ENCODE assay signal across 12 mouse cellular contexts in the genomic region with DNA sequence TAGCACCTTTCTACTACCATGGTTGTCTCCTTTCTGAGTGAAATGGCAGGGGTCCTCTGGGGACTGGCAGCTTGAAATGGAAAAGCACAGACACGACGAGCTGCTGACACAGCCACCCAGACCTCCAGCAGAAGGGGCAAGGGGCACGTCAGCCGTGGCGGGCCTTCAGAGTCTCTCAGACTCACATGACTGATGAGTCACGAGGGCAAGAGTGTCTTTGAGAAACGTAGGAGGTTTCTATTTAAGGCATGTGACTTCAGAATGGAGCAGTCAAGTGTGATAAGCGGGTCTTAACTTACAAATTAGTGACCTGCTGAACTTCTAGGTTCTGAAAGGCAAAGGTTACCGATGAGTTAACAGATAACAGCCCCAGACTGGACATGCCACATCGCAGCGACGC. TPM values are rescaled to one million over a fixed set of nuclear protein-coding genes. Genes with fewer than 3 reads are reported as not detected.
DNase-seq lines count a peak whose midpoint lies in the region; ATAC-seq lines count a peak whose summit lies in the region.
"Had no signal": no experiment of that assay in that cellular context is flagged by ENCODE, and none has a peak within 500 bp of the region (broad histone marks: within the 10 kb centered on the region; RNA-seq: fewer than 3 reads in every experiment).

No protein-coding gene starts in this region.

- H3K27me3 ChIP-seq in forebrain, embryonic 10.5 days (ENCODE audit: poor library complexity, severe bottlenecking) = no peaks in the 10 kb centered on the region
- H3K27me3 ChIP-seq in forebrain, embryonic 16.5 days (replicated peaks; ENCODE audit: control insufficient read depth, insufficient read depth, low read length) = no peaks in the 10 kb centered on the region
- peaks cover 2% of the 10 kb centered on the region; the same call in 1 of the 2 replicates for H3K27me3 ChIP-seq in kidney, embryonic 15.5 days
- H3K27me3 ChIP-seq in embryonic facial prominence, embryonic 10.5 days (replicated peaks; ENCODE audit: low read depth, poor library complexity, severe bottlenecking) = no peaks in the 10 kb centered on the region
- H3K27me3 ChIP-seq in neural tube, embryonic 15.5 days (replicated peaks) = no peaks in the 10 kb centered on the region
- H3K27me3 ChIP-seq: liver, embryonic 13.5 days had no signal

- 68% methylated on average over 12 of the region's 12 CpGs for WGBS in forebrain, embryonic 10.5 days
- WGBS in forebrain, embryonic 16.5 days = 81% methylated on average over 12 of the region's 12 CpGs
- WGBS in kidney, embryonic 15.5 days = 22% methylated on average over 12 of the region's 12 CpGs
- WGBS in embryonic facial prominence, embryonic 10.5 days = 40% methylated on average over 12 of the region's 12 CpGs
- 54% methylated on average over 12 of the region's 12 CpGs for WGBS in neural tube, embryonic 15.5 days

- no peak for ATAC-seq in forebrain, embryonic 16.5 days
- ATAC-seq in kidney, embryonic 15.5 days (replicated peaks; ENCODE audit: low FRiP score) = no peak
- ATAC-seq in neural tube, embryonic 15.5 days (ENCODE audit: low FRiP score) = no peak

- peaks cover 31% of the 10 kb centered on the region for H3K4me1 ChIP-seq in forebrain, embryonic 10.5 days
- peaks cover 19% of the 10 kb centered on the region for H3K4me1 ChIP-seq in forebrain, embryonic 16.5 days (replicated peaks; ENCODE audit: control insufficient read depth, insufficient read depth, low read length)
- peaks cover 23% of the 10 kb centered on the region for H3K4me1 ChIP-seq in kidney, embryonic 15.5 days
- H3K4me1 ChIP-seq in embryonic facial prominence, embryonic 10.5 days = peaks cover 46% of the 10 kb centered on the region
- H3K4me1 ChIP-seq in neural tube, embryonic 15.5 days = peaks cover 21% of the 10 kb centered on the region
- H3K4me1 ChIP-seq: liver, embryonic 13.5 days had no signal

- no peaks in the 10 kb centered on the region for H3K36me3 ChIP-seq in forebrain, embryonic 10.5 days (replicated peaks)
- H3K36me3 ChIP-seq in forebrain, embryonic 16.5 days (ENCODE audit: control insufficient read depth, insufficient read depth) = no peaks in the 10 kb centered on the region
- H3K36me3 ChIP-seq in kidney, embryonic 15.5 days = no peaks in the 10 kb centered on the region
- H3K36me3 ChIP-seq in embryonic facial prominence, embryonic 10.5 days (replicated peaks) = no peaks in the 10 kb centered on the region
- no peaks in the 10 kb centered on the region for H3K36me3 ChIP-seq in neural tube, embryonic 15.5 days
- H3K36me3 ChIP-seq: liver, embryonic 13.5 days had no signal

- H3K9ac ChIP-seq in forebrain, embryonic 16.5 days (replicated peaks; ENCODE audit: low read depth, low read length) = no peak overlapping the region
- H3K9ac ChIP-seq in kidney, embryonic 15.5 days = no peak overlapping the region
- no peak overlapping the region for H3K9ac ChIP-seq in neural tube, embryonic 15.5 days (replicated peaks)
- H3K9ac ChIP-seq: liver, embryonic 13.5 days had no signal

- H3K4me3 ChIP-seq in forebrain, embryonic 10.5 days = no peak overlapping the region
- no peak overlapping the region for H3K4me3 ChIP-seq in forebrain, embryonic 16.5 days (replicated peaks; ENCODE audit: low read length)
- no peak overlapping the region for H3K4me3 ChIP-seq in kidney, embryonic 15.5 days (replicated peaks)
- H3K4me3 ChIP-seq in embryonic facial prominence, embryonic 10.5 days = no peak overlapping the region
- no peak overlapping the region for H3K4me3 ChIP-seq in neural tube, embryonic 15.5 days (replicated peaks)
- H3K4me3 ChIP-seq: erythroblast, embryonic 14.5 days; liver, embryonic 13.5 days had no signal

- H3K27ac ChIP-seq in forebrain, embryonic 10.5 days = 0 out of 2 replicates have a peak overlapping the region, but pooled peaks have one; percentile 12
- H3K27ac ChIP-seq in forebrain, embryonic 16.5 days (ENCODE audit: low read length) = no peak overlapping the region
- H3K27ac ChIP-seq in kidney, embryonic 15.5 days = no peak overlapping the region
- peak overlapping the region; percentile 64; the same call in 1 of the 2 replicates for H3K27ac ChIP-seq in embryonic facial prominence, embryonic 10.5 days (replicated peaks)
- H3K27ac ChIP-seq in neural tube, embryonic 15.5 days (replicated peaks) = no peak overlapping the region
- H3K27ac ChIP-seq: liver, embryonic 13.5 days had no signal

- H3K4me2 ChIP-seq in forebrain, embryonic 16.5 days (ENCODE audit: low read length) = no peak overlapping the region
- no peak overlapping the region for H3K4me2 ChIP-seq in kidney, embryonic 15.5 days
- no peak overlapping the region for H3K4me2 ChIP-seq in neural tube, embryonic 15.5 days
- H3K4me2 ChIP-seq: liver, embryonic 13.5 days had no signal

- DNase-seq in forebrain, embryonic 10.5 days (ENCODE audit: extremely low spot score, low spot score) = no peak
- peak; percentile 79 for DNase-seq in kidney, adult 11 months
- no peak for DNase-seq in embryonic facial prominence, embryonic 10.5 days (ENCODE audit: low spot score)
- peak; percentile 83 to 89 for DNase-seq in kidney, postnatal 25 days
- DNase-seq in left cerebral cortex, adult 8-10 months (ENCODE audit: low spot score in 2 of 2) = no peak
- DNase-seq: liver, embryonic 13.5 days; retina, postnatal 1 day had no signal

- no peaks in the 10 kb centered on the region for H3K9me3 ChIP-seq in forebrain, embryonic 10.5 days
- no peaks in the 10 kb centered on the region for H3K9me3 ChIP-seq in forebrain, embryonic 16.5 days (ENCODE audit: control insufficient read depth, low read length)
- no peaks in the 10 kb centered on the region for H3K9me3 ChIP-seq in kidney, embryonic 15.5 days (replicated peaks)
- no peaks in the 10 kb centered on the region for H3K9me3 ChIP-seq in embryonic facial prominence, embryonic 10.5 days
- no peaks in the 10 kb centered on the region for H3K9me3 ChIP-seq in neural tube, embryonic 15.5 days (replicated peaks)
- H3K9me3 ChIP-seq: liver, embryonic 13.5 days had no signal

RNA-seq across cellular contexts. Expression of gene Ttc30a1, which starts 16.0 kb away (rescaled TPM):
- polyA plus RNA-seq in forebrain, embryonic 10.5 days (2016; fragmentation: Nextera tagmentation; extraction: Ambion mirVana) = 10.5 and 12.4 TPM in 2 replicates
- polyA plus RNA-seq in forebrain, embryonic 16.5 days (2015; fragmentation: Nextera tagmentation; extraction: Ambion mirVana) = 7.4 and 8.4 TPM in 2 replicates
- 8.2 and 9.2 TPM in 2 replicates for polyA plus RNA-seq in kidney, embryonic 15.5 days (2015; fragmentation: Nextera tagmentation; extraction: Ambion mirVana)
- polyA plus RNA-seq in embryonic facial prominence, embryonic 10.5 days (2016; fragmentation: Nextera tagmentation; extraction: Ambion mirVana) = 11.5 and 11.7 TPM in 2 replicates
- polyA plus RNA-seq in neural tube, embryonic 15.5 days (2015; fragmentation: Nextera tagmentation; extraction: Ambion mirVana) = 7.4 and 7.6 TPM in 2 replicates
- total RNA-seq in left cerebral cortex, adult 8-10 months (2022) = 1 to 10 TPM; 3.0 to 3.7 (median 3.2) TPM
- polyA plus RNA-seq: erythroblast, embryonic 14.5 days had no signal

RNA-seq across cellular contexts. Expression of gene Ttc30a2, which starts 19.8 kb away (rescaled TPM):
- polyA plus RNA-seq in forebrain, embryonic 10.5 days (2016; fragmentation: Nextera tagmentation; extraction: Ambion mirVana) = 0.28 and 0.53 TPM in 2 replicates
- polyA plus RNA-seq in forebrain, embryonic 16.5 days (2015; fragmentation: Nextera tagmentation; extraction: Ambion mirVana) = 0.67 and 0.98 TPM in 2 replicates
- 0.47 and 0.98 TPM in 2 replicates for polyA plus RNA-seq in kidney, embryonic 15.5 days (2015; fragmentation: Nextera tagmentation; extraction: Ambion mirVana)
- 0.23 and 0.65 TPM in 2 replicates for polyA plus RNA-seq in embryonic facial prominence, embryonic 10.5 days (2016; fragmentation: Nextera tagmentation; extraction: Ambion mirVana)
- 0.68 and 0.96 TPM in 2 replicates for polyA plus RNA-seq in neural tube, embryonic 15.5 days (2015; fragmentation: Nextera tagmentation; extraction: Ambion mirVana)
- total RNA-seq in left cerebral cortex, adult 8-10 months (2022) = under 1 TPM in 2 of 4 experiments, not detected in 2; 0.41 to 0.84 TPM
- total RNA-seq: megakaryocyte progenitor cell, adult 5-6 weeks had no signal
- polyA plus RNA-seq: erythroblast, embryonic 14.5 days had no signal

RNA-seq across cellular contexts. Expression of gene Ttc30b, which starts 59.3 kb away (rescaled TPM):
- 5.1 and 5.6 TPM in 2 replicates for polyA plus RNA-seq in forebrain, embryonic 10.5 days (2016; fragmentation: Nextera tagmentation; extraction: Ambion mirVana)
- polyA plus RNA-seq in forebrain, embryonic 16.5 days (2015; fragmentation: Nextera tagmentation; extraction: Ambion mirVana) = 19.6 and 22.0 TPM in 2 replicates
- polyA plus RNA-seq in kidney, embryonic 15.5 days (2015; fragmentation: Nextera tagmentation; extraction: Ambion mirVana) = 11.8 and 12.3 TPM in 2 replicates
- polyA plus RNA-seq in embryonic facial prominence, embryonic 10.5 days (2016; fragmentation: Nextera tagmentation; extraction: Ambion mirVana) = 6.2 and 7.0 TPM in 2 replicates
- polyA plus RNA-seq in neural tube, embryonic 15.5 days (2015; fragmentation: Nextera tagmentation; extraction: Ambion mirVana) = 17.3 and 17.4 TPM in 2 replicates
- total RNA-seq in left cerebral cortex, adult 8-10 months (2022) = 10 to 100 TPM; 12.4 to 14.1 (median 13.8) TPM
- polyA plus RNA-seq: erythroblast, embryonic 14.5 days had no signal

Comparison
In these comparisons a context has a peak if more than half of its experiments do, and no peak if none do; other contexts are left out.
1. H3K27ac ChIP-seq: peak in forebrain, embryonic 10.5 days (single experiment) and embryonic facial prominence, embryonic 10.5 days (single experiment); none in forebrain, embryonic 16.5 days (single experiment), kidney, embryonic 15.5 days (single experiment) and neural tube, embryonic 15.5 days (single experiment).
2. DNase-seq: peak in kidney, adult 11 months (single experiment) and kidney, postnatal 25 days (2 of 2); none in forebrain, embryonic 10.5 days (single experiment), embryonic facial prominence, embryonic 10.5 days (single experiment) and left cerebral cortex, adult 8-10 months (0 of 2).